Mouse (Mus musculus): Measurements from ENCODE around the gene Lrrc9.

GRCm38 (mm10) chr12:72438961-72439480, 2.6 kb upstream of the Lrrc9 start:
- TF ChIP-seq CTCF (IDR thresholded peaks at IDR 0.05; ENCODE audit: borderline replicate concordance, control insufficient read depth, extremely low read depth, insufficient read depth, low read length, poor library complexity) (no peak), POLR2A (IDR thresholded peaks at IDR 0.05; ENCODE audit: control insufficient read depth, extremely low read depth, insufficient read depth, low read length, poor library complexity) (no peak)

All from thymus, adult 2 months (tissue).